In genomic region chr1:35694349-35694748, GRCm38 (mm10) we compare ENCODE assay signal across 21 mouse cellular contexts.
A peak's percentile ranks its signal among the peaks of the same experiment; 100 is the strongest.
DNase-seq lines count a peak whose midpoint lies in the region; ATAC-seq and TF ChIP-seq lines count a peak whose summit lies in the region.
"Had no signal": no experiment of that assay in that cellular context is flagged by ENCODE, and none has a peak within 500 bp of the region (broad histone marks: within the 10 kb centered on the region; RNA-seq: fewer than 3 reads in every experiment).

No protein-coding gene starts in this region.

- TF ChIP-seq CTCF in forebrain, postnatal 0 days (IDR thresholded peaks at IDR 0.05; ENCODE audit: low read depth) = no peak

- no peaks in the 10 kb centered on the region; the same call in 1 of the 2 replicates for H3K9me3 ChIP-seq in forebrain, embryonic 10.5 days
- no peaks in the 10 kb centered on the region for H3K9me3 ChIP-seq in forebrain, postnatal 0 days (ENCODE audit: low read length)
- no peaks in the 10 kb centered on the region for H3K9me3 ChIP-seq in hindbrain, embryonic 12.5 days (replicated peaks)
- H3K9me3 ChIP-seq in hindbrain, embryonic 16.5 days (ENCODE audit: control insufficient read depth, low read length) = no peaks in the 10 kb centered on the region
- no peaks in the 10 kb centered on the region for H3K9me3 ChIP-seq in midbrain, embryonic 16.5 days (replicated peaks; ENCODE audit: control insufficient read depth, low read length, poor library complexity, severe bottlenecking)
- H3K9me3 ChIP-seq: embryonic facial prominence, embryonic 15.5 days; hindbrain, embryonic 15.5 days had no signal

- H3K4me3 ChIP-seq in forebrain, embryonic 10.5 days = no peak overlapping the region; the same call in 1 of the 2 replicates
- H3K4me3 ChIP-seq in forebrain, postnatal 0 days (ENCODE audit: low read depth, low read length) = no peak overlapping the region
- no peak overlapping the region for H3K4me3 ChIP-seq in hindbrain, embryonic 12.5 days
- no peak overlapping the region for H3K4me3 ChIP-seq in hindbrain, embryonic 16.5 days (ENCODE audit: low read length)
- no peak overlapping the region for H3K4me3 ChIP-seq in midbrain, embryonic 16.5 days (ENCODE audit: low read depth, low read length)
- H3K4me3 ChIP-seq: embryonic facial prominence, embryonic 15.5 days; gastrocnemius, adult 2 months; hindbrain, embryonic 15.5 days had no signal

- H3K4me1 ChIP-seq in forebrain, embryonic 10.5 days = peaks cover 42% of the 10 kb centered on the region
- H3K4me1 ChIP-seq in forebrain, postnatal 0 days (ENCODE audit: insufficient read depth) = no peaks in the 10 kb centered on the region
- H3K4me1 ChIP-seq in hindbrain, embryonic 12.5 days = peaks cover 19% of the 10 kb centered on the region
- peaks cover 3% of the 10 kb centered on the region for H3K4me1 ChIP-seq in hindbrain, embryonic 16.5 days (ENCODE audit: control insufficient read depth, insufficient read depth, low read depth, low read length)
- H3K4me1 ChIP-seq in midbrain, embryonic 16.5 days (ENCODE audit: control insufficient read depth, insufficient read depth, low read length) = peaks cover 23% of the 10 kb centered on the region

- DNase-seq in forebrain, embryonic 10.5 days (ENCODE audit: extremely low spot score, low spot score) = no peak
- no peak for DNase-seq in forebrain, postnatal 0 days
- peak; percentile 13 for DNase-seq in mesoderm, embryonic 11.5 days (ENCODE audit: low read depth, low spot score)
- DNase-seq in yolk sac, embryonic 10.5 days (ENCODE audit: low spot score) = no peak
- DNase-seq in right cerebral cortex, postnatal 36 days (ENCODE audit: low spot score in 2 of 2) = no peak
- DNase-seq: adrenal gland, postnatal 14 days; cerebellum, adult 9-11 months; gastrocnemius, adult 2 months; kidney, adult 9 months; kidney, postnatal 36 days; layer of hippocampus, postnatal 36 days; right cerebral cortex, postnatal 25 days; thymus, postnatal 14 days had no signal

- peaks cover 13% of the 10 kb centered on the region for H3K27me3 ChIP-seq in forebrain, embryonic 10.5 days (ENCODE audit: poor library complexity, severe bottlenecking)
- H3K27me3 ChIP-seq in forebrain, postnatal 0 days (ENCODE audit: insufficient read depth, low read length) = no peaks in the 10 kb centered on the region
- 0 out of 2 replicates have a peak, but pooled peaks cover 4% of the 10 kb centered on the region for H3K27me3 ChIP-seq in hindbrain, embryonic 12.5 days
- no peaks in the 10 kb centered on the region for H3K27me3 ChIP-seq in hindbrain, embryonic 16.5 days (replicated peaks; ENCODE audit: control insufficient read depth, insufficient read depth, low read length)
- H3K27me3 ChIP-seq in midbrain, embryonic 16.5 days (ENCODE audit: control insufficient read depth, insufficient read depth, low read depth, low read length) = no peaks in the 10 kb centered on the region
- H3K27me3 ChIP-seq: embryonic facial prominence, embryonic 15.5 days; hindbrain, embryonic 15.5 days had no signal

- H3K9ac ChIP-seq in forebrain, postnatal 0 days = no peak overlapping the region
- no peak overlapping the region for H3K9ac ChIP-seq in hindbrain, embryonic 12.5 days
- no peak overlapping the region for H3K9ac ChIP-seq in hindbrain, embryonic 16.5 days (ENCODE audit: low read depth, low read length)
- H3K9ac ChIP-seq in midbrain, embryonic 16.5 days (ENCODE audit: low read depth, low read length) = no peak overlapping the region
- H3K9ac ChIP-seq: embryonic facial prominence, embryonic 15.5 days; hindbrain, embryonic 15.5 days had no signal

- peak overlapping the region; percentile 54; the same call in 1 of the 2 replicates for H3K27ac ChIP-seq in forebrain, embryonic 10.5 days
- no peak overlapping the region for H3K27ac ChIP-seq in forebrain, postnatal 0 days (ENCODE audit: low read depth, low read length)
- peak overlapping the region; percentile 14; the same call in 1 of the 2 replicates for H3K27ac ChIP-seq in hindbrain, embryonic 12.5 days
- no peak overlapping the region for H3K27ac ChIP-seq in hindbrain, embryonic 16.5 days (ENCODE audit: low read depth, low read length)
- peak overlapping the region; percentile 29; the same call in 1 of the 2 replicates for H3K27ac ChIP-seq in midbrain, embryonic 16.5 days (ENCODE audit: low read length)
- H3K27ac ChIP-seq: embryonic facial prominence, embryonic 15.5 days; gastrocnemius, adult 2 months; hindbrain, embryonic 15.5 days; macrophage had no signal

- WGBS in forebrain, embryonic 10.5 days = 28% methylated on average over 3 of the region's 3 CpGs
- WGBS in forebrain, postnatal 0 days = 19% methylated on average over 3 of the region's 3 CpGs
- WGBS in hindbrain, embryonic 12.5 days = 12% methylated on average over 3 of the region's 3 CpGs
- 16% methylated on average over 3 of the region's 3 CpGs for WGBS in hindbrain, embryonic 16.5 days
- WGBS in midbrain, embryonic 16.5 days = 13% methylated on average over 3 of the region's 3 CpGs

- H3K36me3 ChIP-seq in forebrain, embryonic 10.5 days (replicated peaks) = no peaks in the 10 kb centered on the region
- no peaks in the 10 kb centered on the region for H3K36me3 ChIP-seq in forebrain, postnatal 0 days (ENCODE audit: insufficient read depth)
- no peaks in the 10 kb centered on the region for H3K36me3 ChIP-seq in hindbrain, embryonic 12.5 days
- H3K36me3 ChIP-seq in hindbrain, embryonic 16.5 days (ENCODE audit: control insufficient read depth, insufficient read depth, low read length) = no peaks in the 10 kb centered on the region
- H3K36me3 ChIP-seq in midbrain, embryonic 16.5 days (ENCODE audit: control insufficient read depth, insufficient read depth, low read length) = no peaks in the 10 kb centered on the region
- H3K36me3 ChIP-seq: embryonic facial prominence, embryonic 15.5 days; hindbrain, embryonic 15.5 days had no signal

- no peak overlapping the region for H3K4me2 ChIP-seq in forebrain, postnatal 0 days (ENCODE audit: low read depth)
- H3K4me2 ChIP-seq in hindbrain, embryonic 12.5 days (replicated peaks) = no peak overlapping the region
- H3K4me2 ChIP-seq in hindbrain, embryonic 16.5 days (ENCODE audit: low read length) = no peak overlapping the region
- H3K4me2 ChIP-seq in midbrain, embryonic 16.5 days (ENCODE audit: low read length) = no peak overlapping the region
- H3K4me2 ChIP-seq: embryonic facial prominence, embryonic 15.5 days; heart, embryonic 11.5 days had no signal

- ATAC-seq in forebrain, postnatal 0 days = no peak
- no peak for ATAC-seq in hindbrain, embryonic 12.5 days (ENCODE audit: low FRiP score)
- ATAC-seq in hindbrain, embryonic 16.5 days = no peak
- no peak for ATAC-seq in midbrain, embryonic 16.5 days
- ATAC-seq: intestine, embryonic 16.5 days had no signal

Comparison
In these comparisons a context has a peak if more than half of its experiments do, and no peak if none do; other contexts are left out.
1. H3K27ac ChIP-seq: peak in forebrain, embryonic 10.5 days (single experiment), hindbrain, embryonic 12.5 days (single experiment) and midbrain, embryonic 16.5 days (single experiment); none in forebrain, postnatal 0 days (single experiment) and hindbrain, embryonic 16.5 days (single experiment).